Mouse (Mus musculus): ENCODE data around the gene Rgs21.

The Rgs21 gene

DNA sequence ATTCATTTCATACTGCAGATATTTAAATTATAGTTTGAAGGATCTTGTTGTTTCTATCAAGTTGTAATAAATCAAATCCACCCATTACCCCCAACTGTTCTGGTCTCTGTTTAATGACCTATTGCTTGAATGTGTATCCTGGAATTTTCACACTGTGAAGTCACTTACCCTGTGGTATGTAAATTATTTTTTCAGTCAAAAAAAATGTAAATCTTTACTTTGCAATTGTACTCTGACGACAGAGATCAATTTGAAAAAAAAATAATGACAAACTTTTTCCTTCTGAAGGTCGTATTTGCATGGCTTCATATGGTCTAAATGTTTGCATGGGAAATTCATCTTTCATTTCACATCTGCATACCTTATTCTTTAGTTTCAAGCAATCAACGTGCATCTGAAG, at the start of gene Rgs21:
Rgs21 (minus strand) TSS at position 101 of the 400 bp plus-strand sequence.
- no peak for DNase-seq

DNA sequence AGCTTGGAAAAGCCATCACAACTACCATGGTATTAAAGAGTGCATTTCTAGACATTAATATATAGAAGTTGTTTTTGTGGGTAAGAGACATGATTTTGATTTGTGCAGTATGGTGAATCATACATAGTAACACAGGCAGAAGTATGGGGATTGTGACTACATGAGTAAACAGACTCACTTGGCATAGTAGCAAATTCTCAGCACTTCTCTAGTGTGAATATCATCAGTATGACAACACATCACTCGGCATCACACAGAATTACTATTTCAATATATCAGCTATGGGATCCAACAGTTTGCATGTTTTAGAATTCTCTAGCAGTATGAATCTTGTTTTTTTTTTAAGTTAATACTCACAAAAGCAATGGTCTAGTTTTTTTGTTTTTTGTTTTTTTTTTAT, 36.6 kb upstream of the Rgs21 start:
- no peak for DNase-seq

DNA sequence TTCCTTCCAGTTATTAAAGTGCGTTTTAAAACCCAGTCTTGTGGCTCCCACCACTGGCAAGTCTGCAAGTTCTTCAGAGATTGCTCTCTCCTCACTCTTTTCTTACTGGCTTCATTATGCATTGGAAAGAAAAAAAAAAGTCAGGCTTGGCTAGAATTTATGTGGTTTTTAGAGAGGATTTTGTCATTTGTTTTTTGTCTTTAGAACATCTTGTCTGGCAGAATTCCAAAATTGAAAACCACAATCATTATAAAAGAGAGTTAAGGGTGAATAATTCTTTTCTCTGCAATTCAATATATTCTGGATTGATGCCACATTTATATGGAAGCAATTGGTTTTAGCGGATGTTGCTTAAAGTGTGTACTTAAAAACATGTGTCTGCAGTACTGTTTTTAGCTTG, 35.5 kb upstream of the Rgs21 start:
- DNase-seq, result no peak

DNA sequence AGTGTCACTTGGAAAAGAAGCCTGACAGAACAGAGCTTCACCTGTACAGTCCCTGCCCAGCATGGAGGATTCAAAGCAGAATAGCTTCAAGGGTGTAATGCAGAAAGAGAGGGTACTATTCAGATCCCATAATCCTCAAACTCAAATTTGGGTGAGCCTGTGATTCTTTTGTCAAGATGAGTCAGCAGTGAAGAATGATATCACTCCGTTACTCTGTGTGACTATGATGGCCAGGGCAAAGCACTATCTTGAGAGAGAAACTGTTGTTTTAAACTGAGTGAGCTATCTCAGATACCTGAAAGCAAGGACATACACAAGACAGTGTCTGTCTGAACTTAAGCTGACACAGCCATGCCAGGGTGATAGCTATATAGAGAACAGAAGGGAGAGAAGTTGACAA, 11.9 kb upstream of the Rgs21 start:
- no peak for DNase-seq

DNA sequence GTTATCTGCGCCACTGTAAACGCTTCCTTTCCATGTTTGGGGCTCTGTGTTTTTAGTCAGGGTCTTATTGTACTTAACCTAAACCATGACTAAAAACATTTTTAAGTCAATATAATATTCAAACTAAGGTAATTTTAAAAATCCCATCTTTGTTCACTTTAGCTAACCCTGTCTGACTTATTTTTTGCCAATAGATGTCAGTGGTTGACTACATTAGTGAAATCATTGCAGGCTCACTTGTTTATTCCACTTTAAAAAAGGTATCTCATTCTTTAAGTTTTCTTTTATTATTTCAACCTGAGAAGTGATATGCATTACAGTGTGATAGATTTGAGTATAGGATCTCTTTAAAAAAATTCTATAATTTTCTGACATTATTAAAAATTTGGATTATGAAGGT, 5.5 kb upstream of the Rgs21 start:
- DNase-seq, result no peak

DNA sequence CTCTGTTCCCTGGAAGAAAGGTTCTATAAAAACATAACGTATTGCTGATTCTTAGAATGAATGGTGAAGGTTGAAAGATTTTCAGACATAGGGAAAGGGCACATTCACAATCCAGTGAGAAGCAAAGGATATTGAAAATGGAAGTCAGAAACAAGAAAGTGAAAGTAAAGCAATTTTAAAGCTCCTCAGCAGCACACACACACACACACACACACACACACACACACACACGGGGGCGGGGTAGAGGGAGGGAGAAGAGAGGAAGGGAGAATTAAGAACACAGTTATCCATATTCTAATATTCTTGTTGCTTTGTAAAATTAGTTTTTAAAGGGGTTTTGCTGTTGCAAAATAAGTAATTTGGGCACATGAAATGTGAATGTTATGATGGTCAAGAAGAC, 2.4 kb upstream of the Rgs21 start:
- no peak for DNase-seq

DNA sequence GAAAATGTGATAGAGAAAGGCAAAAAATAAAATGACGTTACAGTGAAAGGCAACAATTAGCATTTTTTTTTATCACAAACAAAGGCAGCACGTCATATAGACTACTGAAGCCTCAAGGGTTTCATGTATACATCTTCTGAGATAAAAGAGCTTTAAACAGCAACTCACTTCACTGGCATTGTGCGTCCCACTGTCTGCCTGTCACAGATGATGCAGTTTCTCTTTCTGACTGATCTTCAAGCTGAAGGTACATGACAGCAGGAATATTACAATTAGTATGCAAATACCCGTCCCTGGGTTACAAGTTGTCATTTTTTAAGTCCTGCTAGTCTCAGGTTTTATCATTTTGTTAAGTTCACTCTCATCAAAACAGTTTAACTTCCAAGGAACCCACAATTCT, 22.3 kb downstream of the Rgs21 start:
- no peak for DNase-seq

DNA sequence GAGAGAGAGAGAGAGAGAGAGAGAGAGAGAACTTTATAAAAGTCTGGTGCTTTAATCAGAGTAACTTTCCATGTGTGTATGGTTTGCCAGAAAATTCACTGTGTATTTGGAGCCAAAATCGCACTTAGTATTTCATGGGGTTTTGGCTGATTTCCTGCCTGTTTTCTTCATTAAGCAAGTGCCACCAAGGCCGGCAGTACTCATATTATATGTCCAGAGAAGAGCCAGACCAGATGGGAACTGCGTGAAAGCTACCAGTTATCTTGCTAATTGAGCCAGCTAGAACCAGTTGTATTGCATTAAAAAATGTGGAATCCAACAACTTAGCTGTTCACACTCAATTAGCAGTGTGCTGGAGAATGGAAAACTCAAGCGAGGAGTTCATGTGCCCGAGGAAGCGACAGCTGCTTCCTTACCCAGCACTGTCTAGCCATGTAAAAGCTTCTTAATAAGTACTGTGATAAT, 22.9 kb downstream of the Rgs21 start:
- DNase-seq, result no peak

DNA sequence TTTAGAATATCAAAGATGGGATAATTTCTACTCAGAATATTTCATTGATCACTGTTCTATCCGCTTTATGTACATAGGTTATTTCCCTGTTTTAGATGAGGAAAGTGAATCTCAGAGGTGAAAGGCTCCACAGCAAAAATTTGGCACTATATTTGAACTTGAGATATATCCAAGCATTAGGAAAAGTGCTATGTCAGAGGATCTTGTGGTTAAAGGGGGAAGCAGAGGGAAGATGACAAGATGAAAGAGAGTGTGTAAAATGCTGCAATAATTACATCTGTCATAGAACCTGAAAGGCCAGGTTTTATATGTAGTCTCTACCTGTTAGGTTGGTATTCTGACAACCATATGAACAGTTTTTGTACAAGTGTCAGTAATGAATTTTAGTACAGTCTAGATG, 35.7 kb downstream of the Rgs21 start:
- DNase-seq, result no peak

DNA sequence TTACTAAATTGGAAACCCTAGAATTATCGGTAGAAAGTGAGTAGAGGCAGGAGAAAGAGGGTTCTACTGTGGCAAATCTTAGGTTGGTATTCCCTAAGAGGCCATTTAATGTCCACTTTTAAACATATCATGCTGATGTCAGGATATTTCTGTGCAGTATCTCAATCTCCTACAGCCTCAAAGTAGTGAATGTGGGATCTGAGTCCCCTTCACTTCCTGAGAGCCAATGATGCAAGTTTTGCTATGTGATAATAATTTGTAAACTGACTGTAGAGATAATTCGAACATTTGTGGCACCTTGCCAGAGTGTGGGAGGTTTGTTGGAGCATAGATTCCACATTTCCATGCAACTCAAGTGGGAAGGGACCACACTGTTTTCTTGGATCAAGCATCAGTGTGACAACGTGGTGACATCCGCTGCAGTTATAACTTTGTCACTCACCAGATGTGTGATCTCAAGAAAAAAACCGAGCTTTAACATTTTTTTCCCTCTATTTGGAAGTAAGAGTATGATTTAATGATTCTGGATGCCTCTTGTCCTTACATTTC, 49.5 kb downstream of the Rgs21 start:
- DNase-seq, result peak; percentile 1

DNA sequence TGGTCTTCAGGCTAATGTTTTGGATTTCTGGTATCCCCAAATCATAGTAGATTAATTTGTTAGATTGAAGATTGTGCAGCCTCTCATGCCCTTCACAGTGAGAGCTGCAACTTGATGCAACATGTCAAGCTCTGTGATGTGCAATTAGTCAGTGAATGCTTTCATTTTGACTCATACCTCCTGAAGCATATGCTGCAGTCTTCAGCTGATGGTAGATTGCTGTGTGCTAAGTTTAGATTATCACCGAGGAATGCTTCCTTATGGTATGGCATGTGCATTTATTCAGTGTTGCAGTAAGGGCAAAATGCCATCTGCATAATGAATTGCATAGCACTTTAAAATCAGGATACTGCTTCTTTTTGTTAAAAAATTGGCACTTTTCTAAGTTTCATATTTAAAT, 65.2 kb downstream of the Rgs21 start:
- no peak for DNase-seq

DNA sequence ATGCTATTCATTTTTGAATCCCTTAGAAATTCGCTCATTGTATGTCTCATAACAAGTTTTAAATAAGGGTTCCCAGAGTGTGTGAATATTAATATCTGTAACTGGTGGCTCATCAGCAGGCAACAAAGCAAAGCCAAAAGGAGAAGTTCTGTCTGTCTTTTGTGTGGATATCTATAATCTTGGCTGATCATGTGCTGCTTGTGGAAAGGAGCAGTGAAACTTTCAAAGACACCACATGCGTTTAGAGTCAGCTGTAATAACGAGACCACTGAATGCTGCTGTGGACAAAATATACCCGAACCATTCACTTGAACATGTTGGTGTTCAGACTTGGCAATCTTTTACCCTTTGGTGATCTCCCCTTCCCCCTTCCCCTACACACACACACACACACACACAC, 67.0 kb downstream of the Rgs21 start:
- no peak for DNase-seq

DNA sequence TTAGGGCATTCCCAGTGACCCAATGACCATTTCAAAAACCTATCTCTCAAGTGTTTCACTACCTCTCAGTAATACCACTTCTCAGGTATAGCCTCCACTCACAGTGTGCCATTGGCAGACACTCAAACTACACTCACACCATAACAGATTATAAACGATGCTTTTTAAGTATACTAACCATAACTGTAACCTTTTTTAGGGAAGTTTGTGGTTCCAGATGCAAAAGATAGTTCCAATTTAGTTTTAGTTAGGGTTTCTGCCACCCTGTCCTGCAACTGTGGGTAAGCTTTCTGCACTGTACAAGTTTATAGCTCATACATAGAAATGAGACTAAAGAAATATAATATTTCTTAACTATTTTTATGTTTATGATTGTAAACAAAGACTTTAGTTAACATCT, 67.7 kb downstream of the Rgs21 start:
- no peak for DNase-seq

DNA sequence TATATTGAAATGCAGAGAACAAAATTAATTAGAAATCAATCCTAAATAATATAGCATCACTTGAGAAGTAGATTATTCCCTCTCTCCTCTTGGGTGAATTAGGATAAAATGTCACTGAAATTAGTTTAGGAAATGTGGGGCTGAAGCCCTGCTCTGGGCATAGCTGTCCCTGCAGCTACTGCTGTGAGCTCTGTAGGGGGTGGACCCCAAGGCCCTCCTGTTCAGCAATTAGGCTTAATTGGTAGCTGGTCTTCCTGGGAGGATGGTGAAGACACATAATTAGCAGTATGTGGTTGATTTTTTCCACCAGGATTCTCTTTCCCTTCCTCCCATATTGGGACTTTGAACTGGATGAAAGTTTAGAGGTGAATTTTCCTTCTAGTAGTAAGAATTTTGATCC, 68.7 kb downstream of the Rgs21 start:
- DNase-seq, result no peak

DNA sequence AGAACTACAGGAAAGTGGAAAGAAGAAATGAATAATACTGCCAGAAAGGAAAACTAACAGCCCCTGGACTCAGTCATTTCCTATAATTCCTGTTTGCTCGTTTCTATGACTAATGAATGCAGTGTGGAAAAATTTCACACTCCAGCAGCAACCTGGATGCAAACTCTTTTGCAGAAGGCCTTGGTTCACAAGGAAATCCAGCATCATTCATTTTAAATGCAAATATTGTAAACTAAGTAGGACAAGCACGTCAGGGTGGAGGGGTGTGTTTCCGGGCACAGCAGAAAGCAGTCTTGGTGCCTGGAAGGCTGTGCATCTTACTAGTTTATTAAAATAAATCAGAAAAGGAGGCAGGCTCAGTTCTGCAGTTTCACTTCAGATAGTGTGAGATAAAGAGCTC, 69.4 kb downstream of the Rgs21 start:
- DNase-seq, result no peak

DNA sequence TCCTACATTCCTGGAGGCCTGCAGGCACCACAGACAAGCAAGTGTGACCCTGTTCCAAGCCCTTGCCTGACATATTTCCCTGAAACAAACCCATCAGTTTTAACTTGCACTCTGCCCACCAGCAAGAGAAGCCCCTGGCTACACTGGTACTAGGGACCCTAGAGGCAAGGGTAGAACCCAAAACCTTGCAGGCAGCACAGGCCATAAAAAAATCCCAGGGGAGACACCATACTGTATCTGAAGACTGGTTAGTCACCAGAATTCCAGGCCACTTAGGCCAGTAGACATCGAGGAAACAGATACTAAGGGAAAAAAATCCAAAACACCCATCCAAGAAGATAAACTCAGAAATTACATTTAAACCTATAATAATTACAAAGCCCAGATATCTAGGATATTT, 74.1 kb downstream of the Rgs21 start:
- DNase-seq, result no peak

DNA sequence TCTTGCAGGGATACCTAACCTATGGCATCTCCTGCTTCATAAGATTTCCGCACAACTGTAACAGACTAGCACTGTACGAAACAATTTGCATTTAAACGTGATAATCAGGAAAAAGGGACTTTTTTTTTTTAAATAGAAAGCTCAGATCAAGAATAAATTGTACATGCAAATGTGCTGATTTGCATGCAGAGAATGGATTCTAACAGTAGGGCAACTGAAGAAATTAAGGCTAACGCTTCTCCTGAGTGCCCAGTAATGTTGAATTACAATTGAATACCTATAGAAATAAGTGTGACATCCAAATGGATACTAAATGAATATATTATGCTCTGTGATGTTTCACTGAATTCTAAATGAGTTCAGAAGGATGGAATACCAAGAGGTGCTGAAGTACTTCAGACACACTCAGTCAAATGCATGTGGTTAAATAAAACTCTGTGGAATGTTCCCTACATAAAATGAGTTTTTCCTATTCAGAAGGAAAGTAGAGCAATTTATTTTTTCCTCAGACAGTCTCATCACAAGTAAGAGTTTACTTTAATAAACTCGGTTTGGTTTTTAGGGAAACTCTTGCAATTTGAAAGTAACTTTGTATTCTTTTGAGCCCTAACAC, 79.1 kb downstream of the Rgs21 start:
- no peak for DNase-seq

Data from lung, postnatal 14 days (tissue).